Mouse (Mus musculus) duodenum, adult 2 months (tissue): Measurements from ENCODE around the gene Fancb. TPM values are rescaled to one million over a fixed set of nuclear protein-coding genes. Genes with fewer than 3 reads are reported as not detected.

Experiments used
- polyA plus RNA-seq: library from polyadenylated mRNA; depleted of rRNA; stranded (reverse); fragments of >200 nt; gene quantifications from 2 replicates; pipeline ENCODE4 v1.2.3, GENCODE M21; 2012; ENCODE audit warnings: low replicate concordance; rRNA removed

Gene Fancb
- polyA plus RNA-seq, result 0.06 and 0.11 TPM in 2 replicates

DNA sequence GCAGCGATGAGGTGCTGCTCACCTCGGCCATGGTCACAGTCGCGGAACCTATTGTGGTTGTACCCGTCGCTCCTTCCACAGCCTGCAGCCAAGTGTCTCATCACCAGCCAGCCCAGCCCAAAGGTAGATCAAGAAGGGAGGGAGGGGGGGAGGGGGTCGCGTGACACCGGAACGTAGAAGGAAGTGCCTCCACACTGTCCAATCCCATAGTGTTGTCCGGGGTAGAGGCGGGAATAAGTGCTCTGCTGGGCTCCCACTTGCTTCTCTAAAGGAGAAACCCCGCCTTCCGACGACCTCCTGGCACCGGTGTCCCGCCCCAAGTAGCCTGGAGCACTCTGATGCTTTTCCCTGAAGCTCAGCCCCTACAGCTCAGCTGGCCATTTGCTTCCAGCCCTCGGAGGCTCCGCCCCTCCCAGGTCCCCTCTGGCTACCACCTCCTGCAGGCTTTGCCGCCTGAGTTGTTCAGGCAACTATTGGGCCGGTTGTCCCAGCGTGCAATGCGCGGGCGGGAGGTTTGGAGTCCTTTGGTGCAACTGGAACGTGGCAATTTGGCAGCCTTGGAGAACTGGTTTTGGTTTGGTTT is at the start of gene Fancb, which contains the start of gene Mospd2:
Gene Fancb, plus strand, starts transcription at position 400 of the 583 bp plus-strand sequence.
Gene Mospd2, minus strand, starts transcription at position 183 of the 583 bp plus-strand sequence.

DNA sequence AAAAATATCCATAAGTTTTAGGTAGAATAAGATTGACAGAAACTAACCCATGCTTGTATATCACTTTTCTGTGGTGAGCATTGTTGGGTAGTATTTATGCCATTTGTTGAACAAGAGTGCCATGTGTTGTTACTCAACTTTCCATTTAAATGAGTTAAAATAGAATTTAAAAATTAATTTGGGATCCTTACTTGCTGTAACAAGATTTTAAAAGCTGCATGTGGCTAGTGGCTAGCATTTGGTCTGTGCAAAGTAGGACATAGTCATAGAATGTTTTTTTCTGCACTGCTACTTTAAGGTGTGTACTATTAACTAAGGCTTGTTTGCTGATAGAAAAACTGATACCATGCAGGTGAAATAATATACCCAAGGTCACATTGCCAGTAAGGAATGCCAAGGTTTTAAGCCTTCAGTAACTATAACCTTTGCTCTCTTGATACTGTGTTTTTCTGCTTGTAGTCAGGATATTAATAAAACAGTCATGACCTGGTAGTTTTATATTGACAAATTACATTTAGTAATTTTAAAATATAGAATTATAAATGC is 24.5 kb downstream of the Fancb start, which contains the start of gene Gm17604:
Gene Gm17604, minus strand, starts transcription at position 51 of the 546 bp plus-strand sequence.

Other genes with a start within 250 kb of the Fancb start
- gene Mospd2, start 217 bp upstream of the Fancb start, polyA plus RNA-seq, result 0.09 and 0.19 TPM in 2 replicates
- not detected in 2 replicates for gene Gm17604, start 24.2 kb downstream of the Fancb start, polyA plus RNA-seq